ENCODE assay signal across 8 mouse cellular contexts in the genomic region with DNA sequence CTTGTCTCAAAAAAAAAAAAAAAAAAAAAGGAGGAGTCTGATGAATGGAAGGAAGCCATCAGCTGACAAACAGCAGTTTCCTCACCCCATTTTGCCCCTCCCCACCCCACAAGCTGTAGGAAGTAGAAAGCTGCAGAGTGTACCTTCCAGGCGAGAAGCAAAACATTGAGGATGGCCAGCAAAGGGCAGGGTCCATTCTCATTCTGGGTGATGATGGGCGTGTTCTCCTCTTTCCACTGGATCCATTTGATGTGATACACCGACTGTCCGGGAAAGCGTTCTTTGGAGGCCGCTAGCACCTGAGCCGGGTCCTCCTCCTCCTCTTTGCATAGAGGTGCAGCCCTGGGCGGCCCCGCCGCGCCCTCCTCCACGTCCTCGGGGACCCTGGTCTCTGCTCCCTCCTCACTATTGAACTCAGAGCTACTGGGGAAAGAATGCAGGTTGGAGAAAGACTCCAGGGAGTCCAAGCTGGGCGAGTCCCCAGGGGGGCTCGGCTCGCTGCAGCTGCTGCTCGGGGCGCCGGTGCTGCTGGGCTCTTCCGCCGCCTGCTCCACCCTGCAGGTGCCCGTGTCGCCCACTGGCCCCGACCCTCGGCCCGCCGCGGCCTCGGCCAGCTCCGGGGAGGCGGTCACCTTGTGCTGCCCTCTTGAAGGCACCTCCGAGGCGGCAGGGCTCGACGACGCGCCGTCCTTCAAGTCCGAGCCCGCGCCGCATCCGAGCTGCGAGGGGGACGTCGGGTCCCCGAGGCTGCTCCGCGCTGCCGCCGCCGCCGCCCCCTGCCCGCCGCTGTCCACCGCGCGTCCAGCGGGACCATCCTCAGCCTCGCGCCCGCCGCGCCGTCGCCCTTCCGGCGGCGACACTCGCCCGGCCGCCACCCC. TPM values are rescaled to one million over a fixed set of nuclear protein-coding genes. Genes with fewer than 3 reads are reported as not detected.
DNase-seq lines count a peak whose midpoint lies in the region; ATAC-seq and TF ChIP-seq lines count a peak whose summit lies in the region.

A gene (plus strand): TSS at position 122 of the 878 bp plus-strand sequence.

- peaks cover 24% of the 10 kb centered on the region for H3K36me3 ChIP-seq in G1E (replicated peaks)
- no peaks in the 10 kb centered on the region for H3K36me3 ChIP-seq in forebrain, embryonic 15.5 days
- no peaks in the 10 kb centered on the region for H3K36me3 ChIP-seq in lung, embryonic 14.5 days (ENCODE audit: insufficient read depth)

- peak within 1 kb of the TSS; percentile 97 for H3K4me3 ChIP-seq in G1E (ENCODE audit: low read depth, low read length)
- H3K4me3 ChIP-seq in forebrain, embryonic 15.5 days = peak within 1 kb of the TSS; percentile 90
- H3K4me3 ChIP-seq in layer of hippocampus, adult 2 months = peak within 1 kb of the TSS; percentile 88
- peak within 1 kb of the TSS; percentile 85 for H3K4me3 ChIP-seq in lung, embryonic 14.5 days (ENCODE audit: low read depth, low read length)

- TF ChIP-seq CTCF in G1E (IDR thresholded peaks at IDR 0.05; ENCODE audit: low read depth, low read length) = no peak
- TF ChIP-seq CTCF in layer of hippocampus, adult 2 months (conservative IDR thresholded peaks at IDR 0.05) = no peak
- no peak for TF ChIP-seq CTCF in lung, embryonic 14.5 days (IDR thresholded peaks at IDR 0.05; ENCODE audit: low read depth)

- intact Hi-C loops in heart, postnatal 36 days (cut with DNase I) = loop anchor here (2.0 kb wide), 1 partner anchor 22 kb away; a partner anchor contains a TSS

- H3K9me3 ChIP-seq in G1E (replicated peaks) = no peaks in the 10 kb centered on the region
- H3K9me3 ChIP-seq in forebrain, embryonic 15.5 days = no peaks in the 10 kb centered on the region
- H3K9me3 ChIP-seq in lung, embryonic 14.5 days (ENCODE audit: low read depth, low read length) = no peaks in the 10 kb centered on the region

- under 1% methylated on average over 64 of the region's 72 CpGs for WGBS in forebrain, embryonic 15.5 days
- WGBS in lung, embryonic 14.5 days = under 1% methylated on average over 72 of the region's 72 CpGs

- no peaks in the 10 kb centered on the region for H3K27me3 ChIP-seq in G1E (ENCODE audit: insufficient read depth, low read length)
- H3K27me3 ChIP-seq in forebrain, embryonic 15.5 days = no peaks in the 10 kb centered on the region
- H3K27me3 ChIP-seq in lung, embryonic 14.5 days (ENCODE audit: insufficient read depth, low read length) = no peaks in the 10 kb centered on the region

- peak within 1 kb of the TSS; percentile 94 for H3K9ac ChIP-seq in forebrain, embryonic 15.5 days (replicated peaks)
- peak within 1 kb of the TSS; percentile 74 for H3K9ac ChIP-seq in lung, embryonic 14.5 days

- H3K27ac ChIP-seq in forebrain, embryonic 15.5 days (replicated peaks) = peak within 1 kb of the TSS; percentile 95
- peak within 1 kb of the TSS; percentile 98 for H3K27ac ChIP-seq in layer of hippocampus, adult 2 months
- peak within 1 kb of the TSS; percentile 95 for H3K27ac ChIP-seq in lung, embryonic 14.5 days (ENCODE audit: low read depth)

- ATAC-seq in G1E (ENCODE audit: extremely low read depth, insufficient number of reproducible peaks, low FRiP score, poor library complexity, severe bottlenecking) = peak; percentile 35; the same call in 1 of the 2 replicates
- ATAC-seq in forebrain, embryonic 15.5 days (replicated peaks) = peak; percentile 74
- ATAC-seq in lung, embryonic 14.5 days (ENCODE audit: insufficient read depth) = peak; percentile 48

- H3K4me2 ChIP-seq in forebrain, embryonic 15.5 days (replicated peaks) = peak within 1 kb of the TSS; percentile 70
- peak within 1 kb of the TSS; percentile 84 for H3K4me2 ChIP-seq in lung, embryonic 14.5 days

- H3K4me1 ChIP-seq in G1E (ENCODE audit: insufficient read depth, low read depth, low read length) = peaks cover 43% of the 10 kb centered on the region
- peaks cover 33% of the 10 kb centered on the region for H3K4me1 ChIP-seq in forebrain, embryonic 15.5 days
- H3K4me1 ChIP-seq in lung, embryonic 14.5 days (ENCODE audit: insufficient read depth) = no peaks in the 10 kb centered on the region

- peak; percentile 61 for DNase-seq in G1E (ENCODE audit: low spot score)
- peak; percentile 78 for DNase-seq in cerebellum, adult 11-12 months
- peak; percentile 58 to 69 for DNase-seq in heart, postnatal 36 days
- peak; percentile 45 to 48 for DNase-seq in layer of hippocampus, adult 2 months (ENCODE audit: low spot score in 2 of 2)
- peak; percentile 48 for DNase-seq in lung, embryonic 14.5 days
- peak; percentile 20 for DNase-seq in ovary, adult 18-20 months (ENCODE audit: low spot score)
- peak; percentile 82 for DNase-seq in thymus, postnatal 0 days (ENCODE audit: low spot score)

RNA-seq across cellular contexts. Expression of the gene that starts here (rescaled TPM):
- 0.78 TPM in 1 of 2 replicates, not detected in the other for total RNA-seq in G1E (2014; fragmentation: Nextera tagmentation)
- 2.4 and 3.0 TPM in 2 replicates for total RNA-seq in G1E (2017)
- 0.87 and 1.1 TPM in 2 replicates for polyA plus RNA-seq in G1E (2012)
- 0.24 and 0.28 TPM in 2 replicates for polyA plus RNA-seq in forebrain, embryonic 15.5 days (2015; fragmentation: Nextera tagmentation; extraction: Ambion mirVana)
- total RNA-seq in heart, postnatal 36 days (2021) = under 1 TPM; 0.27 to 0.31 TPM
- under 1 TPM; 0.59 to 0.93 TPM for total RNA-seq in layer of hippocampus, adult 2 months (2021)
- polyA plus RNA-seq in lung, embryonic 14.5 days (2014; fragmentation: Nextera tagmentation; extraction: Ambion mirVana) = 0.27 and 0.45 TPM in 2 replicates
- 2.7 and 4.2 TPM in 2 replicates for polyA plus RNA-seq in thymus, postnatal 0 days (2015; fragmentation: Nextera tagmentation; extraction: Ambion mirVana)

Comparison
In these comparisons a context has a peak if more than half of its experiments do, and no peak if none do; other contexts are left out.
1. Peak in every context shown above with its lines: DNase-seq, ATAC-seq, H3K4me3 ChIP-seq and H3K27ac ChIP-seq.
2. Peak in ATAC-seq, H3K4me3 ChIP-seq, H3K27ac ChIP-seq, H3K9ac ChIP-seq and H3K4me2 ChIP-seq in forebrain, embryonic 15.5 days; RNA of the gene not detected or under 1 TPM.
3. Peak in DNase-seq in heart, postnatal 36 days; RNA of the gene not detected or under 1 TPM.
4. Peak in DNase-seq, H3K4me3 ChIP-seq and H3K27ac ChIP-seq in layer of hippocampus, adult 2 months; RNA of the gene not detected or under 1 TPM.
5. Peak in DNase-seq, ATAC-seq, H3K4me3 ChIP-seq, H3K27ac ChIP-seq, H3K9ac ChIP-seq and H3K4me2 ChIP-seq in lung, embryonic 14.5 days; RNA of the gene not detected or under 1 TPM.
6. DNase-seq: peak in every context shown above with its lines; median percentile 82 in thymus, postnatal 0 days; 78 in cerebellum, adult 11-12 months; 64 in heart, postnatal 36 days; 61 in G1E; 48 in lung, embryonic 14.5 days; 46 in layer of hippocampus, adult 2 months; 20 in ovary, adult 18-20 months.